ENCODE assay signal across 13 mouse cellular contexts in the genomic region with DNA sequence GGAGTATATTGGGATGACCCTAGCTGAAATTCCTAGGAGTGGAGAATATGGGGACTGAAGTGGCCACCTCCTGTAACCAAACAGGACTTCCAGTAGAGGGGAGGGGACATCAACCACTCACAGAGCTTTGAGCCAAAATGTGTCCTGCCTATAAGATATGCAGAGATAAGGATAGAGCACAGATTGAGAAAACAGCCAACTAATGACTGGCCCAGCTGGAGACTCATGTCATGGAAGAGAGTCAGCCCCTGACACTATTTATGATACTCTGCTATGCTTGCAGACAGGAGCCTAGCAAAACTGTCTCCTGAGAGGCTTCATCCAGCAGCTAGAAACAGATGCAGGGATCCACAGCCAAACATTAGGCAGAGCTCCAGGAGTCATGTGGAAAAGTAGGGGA.
"Had no signal": no experiment of that assay in that cellular context is flagged by ENCODE, and none has a peak within 500 bp of the region (broad histone marks: within the 10 kb centered on the region; RNA-seq: fewer than 3 reads in every experiment).

No protein-coding gene starts in this region.

- H3K4me2 ChIP-seq: limb, embryonic 12.5 days; liver, embryonic 13.5 days; midbrain, embryonic 13.5 days had no signal

- H3K4me3 ChIP-seq: layer of hippocampus, adult 2 months; limb, embryonic 12.5 days; liver, embryonic 13.5 days; midbrain, embryonic 13.5 days had no signal

- H3K9me3 ChIP-seq: limb, embryonic 12.5 days; liver, embryonic 13.5 days; midbrain, embryonic 13.5 days had no signal

- H3K4me1 ChIP-seq: limb, embryonic 12.5 days; liver, embryonic 13.5 days; midbrain, embryonic 13.5 days had no signal

- ATAC-seq: liver, postnatal 0 days; midbrain, embryonic 13.5 days had no signal

- H3K27ac ChIP-seq: layer of hippocampus, adult 2 months; limb, embryonic 12.5 days; liver, embryonic 13.5 days; midbrain, embryonic 13.5 days; stomach, postnatal 0 days had no signal

- H3K9ac ChIP-seq: limb, embryonic 12.5 days; liver, embryonic 13.5 days; liver, postnatal 0 days; midbrain, embryonic 13.5 days had no signal

- H3K27me3 ChIP-seq: limb, embryonic 12.5 days; liver, embryonic 13.5 days; midbrain, embryonic 13.5 days had no signal

- H3K36me3 ChIP-seq: limb, embryonic 12.5 days; liver, embryonic 13.5 days; midbrain, embryonic 13.5 days had no signal

- DNase-seq: kidney, adult 11 months; kidney, adult 9 months; kidney, postnatal 10 days; kidney, postnatal 4 days; liver; liver, embryonic 13.5 days; liver, postnatal 0 days; right cerebral cortex, postnatal 25 days; thymus, postnatal 4 days had no signal
